Mouse (Mus musculus) monocyte, adult 2 months (primary cell): ENCODE measurements around the gene Apmap.
"Not testable (repeated sequence)": the region's sequence is repeated elsewhere in the genome, so short reads cannot be mapped to it uniquely, and the experiment has no call there.

Experiments
- DNase-seq, 2 experiments: peaks; one replicate each; pipeline ENCODE4 v3.0.0; 2022; ENCODE audit warnings: low spot score in 2 of 2, low read depth in 1 of 2

Gene Apmap

GRCm38 (mm10) chr2:150623957-150624356 lies 15.6 kb upstream of the Apmap start:
- no peak for DNase-seq

GRCm38 (mm10) chr2:150621698-150622097 lies 13.3 kb upstream of the Apmap start:
- no peak for DNase-seq

GRCm38 (mm10) chr2:150610097-150610496 lies 1.7 kb upstream of the Apmap start:
- no peak for DNase-seq

- peak; percentile 26 to 41 for DNase-seq
These were observed 649 bp upstream of the Apmap start for GRCm38 (mm10) chr2:150608872-150609560.

- DNase-seq: no peak
These were observed 1.3 kb downstream of the Apmap start for GRCm38 (mm10) chr2:150607086-150607485.

GRCm38 (mm10) chr2:150604802-150605201 lies 3.6 kb downstream of the Apmap start:
- DNase-seq: no peak

GRCm38 (mm10) chr2:150602166-150602565 lies 6.2 kb downstream of the Apmap start:
- no peak for DNase-seq

GRCm38 (mm10) chr2:150600263-150600662 lies 8.1 kb downstream of the Apmap start:
- no peak for DNase-seq

GRCm38 (mm10) chr2:150595411-150596190 lies 12.8 kb downstream of the Apmap start:
- no peak for DNase-seq

GRCm38 (mm10) chr2:150589076-150589475 lies 19.3 kb downstream of the Apmap start:
- no peak for DNase-seq

- DNase-seq: no peak
These were observed 28.7 kb downstream of the Apmap start for GRCm38 (mm10) chr2:150579628-150580027.

- DNase-seq: no peak
These were observed 29.8 kb downstream of the Apmap start for GRCm38 (mm10) chr2:150578603-150579002.

GRCm38 (mm10) chr2:150576256-150576655 lies 32.1 kb downstream of the Apmap start:
- DNase-seq: no peak

GRCm38 (mm10) chr2:150572463-150572862 lies 35.9 kb downstream of the Apmap start:
- no peak for DNase-seq

GRCm38 (mm10) chr2:150570761-150571160 lies 37.6 kb downstream of the Apmap start:
- DNase-seq: no peak

GRCm38 (mm10) chr2:150569847-150570590 lies 38.3 kb downstream of the Apmap start, which contains the start of gene Cst7:
Gene Cst7 (plus strand): TSS chr2:150570415.
- DNase-seq: no peak

GRCm38 (mm10) chr2:150567051-150567450 lies 41.3 kb downstream of the Apmap start:
- DNase-seq: no peak

- DNase-seq: no peak
These were observed 49.8 kb downstream of the Apmap start for GRCm38 (mm10) chr2:150558568-150558967.

- not testable (repeated sequence) for DNase-seq
These were observed 58.8 kb downstream of the Apmap start for GRCm38 (mm10) chr2:150549576-150549975.
